Mouse (Mus musculus): ENCODE measurements at regions not wholly inside any gene's neighbourhood (a gene's known extent, or its start where the extent isn't known, plus 50 kb on each side); places are given as distances from the start of the nearest gene placed in this dataset.
"Not testable (repeated sequence)": the region's sequence is repeated elsewhere in the genome, so short reads cannot be mapped to it uniquely, and the experiment has no call there.

GRCm38 (mm10) chr8:89498088-89498695, 454.2 kb upstream of the Sall1 start:
- TF ChIP-seq CTCF (IDR thresholded peaks at IDR 0.05; ENCODE audit: low read depth) = no peak
- Histone ChIP-seq H3K4me2 (no peak overlapping the region), H3K27ac (ENCODE audit: low read depth) (no peak overlapping the region), H3K4me1 (ENCODE audit: insufficient read depth) (no peaks in the 10 kb centered on the region), H3K27me3 (ENCODE audit: insufficient read depth, low read length) (no peaks in the 10 kb centered on the region), H3K36me3 (ENCODE audit: insufficient read depth) (no peaks in the 10 kb centered on the region), H3K4me3 (ENCODE audit: low read depth, low read length) (no peak overlapping the region), H3K9ac (no peak overlapping the region), H3K9me3 (ENCODE audit: low read depth, low read length) (no peaks in the 10 kb centered on the region)
- DNase-seq (no peak), ATAC-seq (ENCODE audit: insufficient read depth) (no peak)
- 43% methylated on average over 6 of the region's 6 CpGs for WGBS

- ATAC-seq (ENCODE audit: insufficient read depth) (no peak), DNase-seq (no peak)
- Histone ChIP-seq H3K9ac (no peak overlapping the region), H3K27me3 (ENCODE audit: insufficient read depth, low read length) (no peaks in the 10 kb centered on the region), H3K36me3 (ENCODE audit: insufficient read depth) (no peaks in the 10 kb centered on the region), H3K27ac (ENCODE audit: low read depth) (no peak overlapping the region), H3K4me2 (no peak overlapping the region), H3K4me3 (ENCODE audit: low read depth, low read length) (no peak overlapping the region), H3K4me1 (ENCODE audit: insufficient read depth) (no peaks in the 10 kb centered on the region), H3K9me3 (ENCODE audit: low read depth, low read length) (no peaks in the 10 kb centered on the region)
- TF ChIP-seq CTCF (IDR thresholded peaks at IDR 0.05; ENCODE audit: low read depth) = no peak
Measured at GRCm38 (mm10) chr8:89492336-89492735, 448.4 kb upstream of the Sall1 start.

- H3K4me1 ChIP-seq (ENCODE audit: insufficient read depth); H3K9me3 ChIP-seq (ENCODE audit: low read depth, low read length); H3K4me3 ChIP-seq (ENCODE audit: low read depth, low read length); H3K9ac ChIP-seq; H3K4me2 ChIP-seq; ATAC-seq (ENCODE audit: insufficient read depth); H3K27ac ChIP-seq (ENCODE audit: low read depth); H3K27me3 ChIP-seq (ENCODE audit: insufficient read depth, low read length); H3K36me3 ChIP-seq (ENCODE audit: insufficient read depth): not testable (repeated sequence)
- peak; percentile 8 for DNase-seq
- 64% methylated on average over 1 of the region's 1 CpGs for WGBS
- peak; percentile 36; the same call in 1 of the 2 replicates for TF ChIP-seq CTCF (IDR thresholded peaks at IDR 0.05; ENCODE audit: low read depth)
Measured at GRCm38 (mm10) chr8:89482481-89482880, 438.5 kb upstream of the Sall1 start.

- H3K9me3 ChIP-seq (ENCODE audit: low read depth, low read length) = no peaks in the 10 kb centered on the region
Measured at GRCm38 (mm10) chr8:89476930-89477329, 433.0 kb upstream of the Sall1 start.

GRCm38 (mm10) chr8:89471116-89471515, 427.2 kb upstream of the Sall1 start:
- H3K4me1 ChIP-seq (ENCODE audit: insufficient read depth) = no peaks in the 10 kb centered on the region
- no peaks in the 10 kb centered on the region for H3K27me3 ChIP-seq (ENCODE audit: insufficient read depth, low read length)
- H3K27ac ChIP-seq (ENCODE audit: low read depth) = no peak overlapping the region
- H3K4me2 ChIP-seq = no peak overlapping the region
- no peak overlapping the region for H3K9ac ChIP-seq
- no peak overlapping the region for H3K4me3 ChIP-seq (ENCODE audit: low read depth, low read length)
- DNase-seq = no peak
- H3K9me3 ChIP-seq (ENCODE audit: low read depth, low read length) = no peaks in the 10 kb centered on the region
- no peak for TF ChIP-seq CTCF (IDR thresholded peaks at IDR 0.05; ENCODE audit: low read depth)
- WGBS = 76% methylated on average over 5 of the region's 5 CpGs
- H3K36me3 ChIP-seq (ENCODE audit: insufficient read depth) = no peaks in the 10 kb centered on the region
- ATAC-seq (ENCODE audit: insufficient read depth) = no peak

More at GRCm38 (mm10) chr8:89476930-89477329, 433.0 kb upstream of the Sall1 start:
- Histone ChIP-seq H3K4me3 (ENCODE audit: low read depth, low read length) (no peak overlapping the region), H3K9ac (no peak overlapping the region), H3K36me3 (ENCODE audit: insufficient read depth) (no peaks in the 10 kb centered on the region), H3K27ac (ENCODE audit: low read depth) (no peak overlapping the region), H3K4me2 (no peak overlapping the region), H3K4me1 (ENCODE audit: insufficient read depth) (no peaks in the 10 kb centered on the region), H3K27me3 (ENCODE audit: insufficient read depth, low read length) (no peaks in the 10 kb centered on the region)
- 61% methylated on average over 4 of the region's 4 CpGs for WGBS
- no peak for TF ChIP-seq CTCF (IDR thresholded peaks at IDR 0.05; ENCODE audit: low read depth)
- ATAC-seq (ENCODE audit: insufficient read depth) (no peak), DNase-seq (no peak)

- Histone ChIP-seq H3K4me3 (ENCODE audit: low read depth, low read length) (no peak overlapping the region), H3K9ac (no peak overlapping the region), H3K27me3 (ENCODE audit: insufficient read depth, low read length) (no peaks in the 10 kb centered on the region), H3K27ac (ENCODE audit: low read depth) (no peak overlapping the region), H3K4me1 (ENCODE audit: insufficient read depth) (no peaks in the 10 kb centered on the region), H3K4me2 (no peak overlapping the region), H3K36me3 (ENCODE audit: insufficient read depth) (no peaks in the 10 kb centered on the region), H3K9me3 (ENCODE audit: low read depth, low read length) (no peaks in the 10 kb centered on the region)
- WGBS = 95% methylated on average over 5 of the region's 5 CpGs
- DNase-seq (no peak), ATAC-seq (ENCODE audit: insufficient read depth) (no peak)
- no peak for TF ChIP-seq CTCF (IDR thresholded peaks at IDR 0.05; ENCODE audit: low read depth)
Measured at GRCm38 (mm10) chr8:89468782-89469220, 424.8 kb upstream of the Sall1 start.

- no peak overlapping the region for H3K9ac ChIP-seq
- no peak overlapping the region for H3K4me2 ChIP-seq
- H3K4me3 ChIP-seq (ENCODE audit: low read depth, low read length) = no peak overlapping the region
- TF ChIP-seq CTCF (IDR thresholded peaks at IDR 0.05; ENCODE audit: low read depth) = no peak
- H3K36me3 ChIP-seq (ENCODE audit: insufficient read depth) = no peaks in the 10 kb centered on the region
- H3K4me1 ChIP-seq (ENCODE audit: insufficient read depth) = no peaks in the 10 kb centered on the region
- ATAC-seq (ENCODE audit: insufficient read depth) (no peak), DNase-seq (no peak)
- H3K9me3 ChIP-seq (ENCODE audit: low read depth, low read length) = no peaks in the 10 kb centered on the region
- no peaks in the 10 kb centered on the region for H3K27me3 ChIP-seq (ENCODE audit: insufficient read depth, low read length)
- no peak overlapping the region for H3K27ac ChIP-seq (ENCODE audit: low read depth)
- 80% methylated on average over 13 of the region's 13 CpGs for WGBS
Measured at GRCm38 (mm10) chr8:89465211-89465753, 421.3 kb upstream of the Sall1 start.
